Comparison of ENCODE assay signal across 10 mouse cellular contexts in genomic region chr11:90033442-90033841, GRCm38 (mm10). TPM values are rescaled to one million over a fixed set of nuclear protein-coding genes. Genes with fewer than 3 reads are reported as not detected.
DNase-seq lines count a peak whose midpoint lies in the region; ATAC-seq and TF ChIP-seq lines count a peak whose summit lies in the region.
"Had no signal": no experiment of that assay in that cellular context is flagged by ENCODE, and none has a peak within 500 bp of the region (broad histone marks: within the 10 kb centered on the region; RNA-seq: fewer than 3 reads in every experiment).

No protein-coding gene starts in this region.

- H3K27ac ChIP-seq in gastrocnemius, adult 2 months, result peak overlapping the region; percentile 86
- H3K27ac ChIP-seq in brown adipose tissue, adult 24 weeks (replicated peaks; ENCODE audit: low read depth, low read length), result no peak overlapping the region
- no peak overlapping the region for H3K27ac ChIP-seq in midbrain, embryonic 13.5 days

- no peak for ATAC-seq in midbrain, embryonic 13.5 days

- TF ChIP-seq CTCF in gastrocnemius, adult 2 months (IDR thresholded peaks at IDR 0.05), result no peak

- WGBS in midbrain, embryonic 13.5 days, result 36% methylated on average over 5 of the region's 5 CpGs

- no peak overlapping the region for H3K9ac ChIP-seq in midbrain, embryonic 13.5 days (replicated peaks)

- intact Hi-C loops in gastrocnemius, adult 2 months (cut with DNase I), result no loop called here
- intact Hi-C loops in gastrocnemius, postnatal 36 days (cut with DNase I), result no loop called here

- peak overlapping the region; percentile 29 for H3K4me2 ChIP-seq in midbrain, embryonic 13.5 days (replicated peaks)

- H3K4me1 ChIP-seq in brown adipose tissue, adult 24 weeks (ENCODE audit: control insufficient read depth, insufficient read depth, insufficient read length, low read length), result peaks cover 5% of the 10 kb centered on the region; the same call in 1 of the 2 replicates
- H3K4me1 ChIP-seq in midbrain, embryonic 13.5 days (replicated peaks), result peaks cover 27% of the 10 kb centered on the region

- peak overlapping the region; percentile 74 for H3K4me3 ChIP-seq in gastrocnemius, adult 2 months
- peak overlapping the region; percentile 21; the same call in 1 of the 2 replicates for H3K4me3 ChIP-seq in brown adipose tissue, adult 24 weeks (ENCODE audit: insufficient read depth, low read depth, low read length)
- no peak overlapping the region for H3K4me3 ChIP-seq in midbrain, embryonic 13.5 days (replicated peaks)

- H3K36me3 ChIP-seq in midbrain, embryonic 13.5 days, result no peaks in the 10 kb centered on the region

- peak; percentile 36 for DNase-seq in gastrocnemius, adult 2 months
- DNase-seq in gastrocnemius, postnatal 36 days, result no peak
- peak; percentile 42 for DNase-seq in heart, postnatal 4 days
- DNase-seq in adipocyte (ENCODE audit: low spot score), result no peak
- DNase-seq in cerebellum, adult 18-20 months, result no peak
- no peak for DNase-seq in layer of hippocampus, postnatal 36 days
- DNase-seq: cerebellum, adult 2 months; left cerebral cortex, postnatal 4 days had no signal

- H3K9me3 ChIP-seq in midbrain, embryonic 13.5 days, result no peaks in the 10 kb centered on the region

- peaks cover 28% of the 10 kb centered on the region for H3K27me3 ChIP-seq in midbrain, embryonic 13.5 days

RNA-seq across cellular contexts. Expression of gene Tmem100, which starts 3.3 kb away (rescaled TPM):
- 10 to 100 TPM in 1 of 2 experiments, 1 to 10 TPM in 1; 7.4 to 19.2 TPM for total RNA-seq in gastrocnemius, adult 2 months (2021)
- 10 to 100 TPM; 11.9 to 12.0 TPM for total RNA-seq in gastrocnemius, postnatal 36 days (2021)
- polyA plus RNA-seq in brown adipose tissue, adult 24 weeks (2012; ENCODE audit: insufficient read depth, insufficient read length, missing spikeins), result 4.9 and 9.5 TPM in 2 replicates
- 10 to 100 TPM; 27.3 to 29.6 TPM for total RNA-seq in heart, postnatal 4 days (2021)
- 5.6 and 6.9 TPM in 2 replicates for polyA plus RNA-seq in midbrain, embryonic 13.5 days (2015; fragmentation: Nextera tagmentation; extraction: Ambion mirVana)
- total RNA-seq in layer of hippocampus, postnatal 36 days (2021), result 10 to 100 TPM; 15.3 to 18.5 TPM

RNA-seq across cellular contexts. Expression of gene Pctp, which starts 30.7 kb away (rescaled TPM):
- 1 to 10 TPM; 2.8 to 4.0 TPM for total RNA-seq in gastrocnemius, adult 2 months (2021)
- 1 to 10 TPM; 3.0 TPM for total RNA-seq in gastrocnemius, postnatal 36 days (2021)
- polyA plus RNA-seq in brown adipose tissue, adult 24 weeks (2012; ENCODE audit: insufficient read depth, insufficient read length, missing spikeins), result 6.2 and 11.4 TPM in 2 replicates
- 1 to 10 TPM; 4.3 to 4.8 TPM for total RNA-seq in heart, postnatal 4 days (2021)
- polyA plus RNA-seq in midbrain, embryonic 13.5 days (2015; fragmentation: Nextera tagmentation; extraction: Ambion mirVana), result 2.5 and 2.6 TPM in 2 replicates
- under 1 TPM; 0.68 to 0.77 TPM for total RNA-seq in layer of hippocampus, postnatal 36 days (2021)

Comparison
In these comparisons a context has a peak if more than half of its experiments do, and no peak if none do; other contexts are left out.
1. DNase-seq: peak in gastrocnemius, adult 2 months (single experiment) and heart, postnatal 4 days (single experiment); none in gastrocnemius, postnatal 36 days (0 of 2), adipocyte (single experiment), cerebellum, adult 18-20 months (0 of 2) and layer of hippocampus, postnatal 36 days (0 of 2).